In the genomic region with DNA sequence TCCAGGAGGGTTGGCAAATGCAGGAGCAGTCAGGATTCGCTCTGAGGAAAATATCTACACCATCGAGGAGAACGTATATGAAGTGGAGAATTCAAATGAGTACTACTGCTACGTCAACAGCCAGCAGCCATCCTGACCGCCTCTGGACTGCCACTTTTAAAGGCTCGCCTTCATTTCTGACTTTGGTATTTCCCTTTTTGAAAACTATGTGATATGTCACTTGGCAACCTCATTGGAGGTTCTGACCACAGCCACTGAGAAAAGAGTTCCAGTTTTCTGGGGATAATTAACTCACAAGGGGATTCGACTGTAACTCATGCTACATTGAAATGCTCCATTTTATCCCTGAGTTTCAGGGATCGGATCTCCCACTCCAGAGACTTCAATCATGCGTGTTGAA, we compare ENCODE assay signal across 24 mouse cellular contexts. TPM values are rescaled to one million over a fixed set of nuclear protein-coding genes. Genes with fewer than 3 reads are reported as not detected.
"Had no signal": no experiment of that assay in that cellular context is flagged by ENCODE, and none has a peak within 500 bp of the region (broad histone marks: within the 10 kb centered on the region; RNA-seq: fewer than 3 reads in every experiment).

No protein-coding gene starts in this region.

- H3K36me3 ChIP-seq: lung, embryonic 15.5 days; midbrain, embryonic 10.5 days; midbrain, embryonic 12.5 days; neural tube, embryonic 13.5 days; neural tube, embryonic 15.5 days; stomach, embryonic 15.5 days had no signal

- H3K27ac ChIP-seq: liver, embryonic 14.5 days; lung, embryonic 15.5 days; midbrain, embryonic 10.5 days; midbrain, embryonic 12.5 days; neural tube, embryonic 13.5 days; neural tube, embryonic 15.5 days; stomach, embryonic 15.5 days; stomach, postnatal 0 days had no signal

- H3K4me1 ChIP-seq: lung, embryonic 15.5 days; midbrain, embryonic 10.5 days; midbrain, embryonic 12.5 days; neural tube, embryonic 13.5 days; neural tube, embryonic 15.5 days; stomach, embryonic 15.5 days had no signal

- H3K27me3 ChIP-seq: lung, embryonic 15.5 days; midbrain, embryonic 12.5 days; neural tube, embryonic 13.5 days; neural tube, embryonic 15.5 days; stomach, embryonic 15.5 days had no signal

- H3K9me3 ChIP-seq: lung, embryonic 15.5 days; midbrain, embryonic 10.5 days; midbrain, embryonic 12.5 days; neural tube, embryonic 13.5 days; neural tube, embryonic 15.5 days; stomach, embryonic 15.5 days had no signal

- H3K4me3 ChIP-seq: lung, embryonic 15.5 days; midbrain, embryonic 10.5 days; midbrain, embryonic 12.5 days; myocyte; neural tube, embryonic 13.5 days; neural tube, embryonic 15.5 days; stomach, embryonic 15.5 days had no signal

- DNase-seq: lung, adult 18-20 months; lung, postnatal 14 days; lung, postnatal 4 days; midbrain, embryonic 14.5 days; right cerebral cortex, postnatal 14 days; thymus, adult 2 months; thymus, postnatal 25 days had no signal

- ATAC-seq: lung, postnatal 0 days; midbrain, embryonic 16.5 days had no signal

RNA-seq across cellular contexts. Expression of a gene that starts 44.7 kb away (rescaled TPM):
- total RNA-seq: megakaryocyte, adult 5-6 weeks; megakaryocyte-erythroid progenitor cell, adult 5-6 weeks had no signal
- polyA plus RNA-seq: liver, embryonic 14.5 days; liver, embryonic 16.5 days; lung, embryonic 15.5 days; lung, postnatal 0 days; midbrain, embryonic 10.5 days; midbrain, embryonic 12.5 days; midbrain, embryonic 14.5 days; midbrain, embryonic 16.5 days; myocyte; neural tube, embryonic 11.5 days; neural tube, embryonic 13.5 days; neural tube, embryonic 15.5 days; spleen, adult 2 months; stomach, embryonic 15.5 days; stomach, postnatal 0 days; testis, adult 2 months; thymus, adult 2 months had no signal
